Mouse (Mus musculus) CD8-positive naive resting alpha-beta T cell, adult 57 days (primary cell): ENCODE measurements around the gene Snph. TPM values are rescaled to one million over a fixed set of nuclear protein-coding genes. Genes with fewer than 3 reads are reported as not detected.

ENCODE experiments used
- total RNA-seq: library from RNA; stranded (reverse); gene quantifications from one replicate; pipeline ENCODE4 v1.2.4, GENCODE M21; 2023

Snph gene
- 11.2 TPM for total RNA-seq

GRCm38 (mm10) chr2:151632159-151632814, at the start of gene Snph:
Snph (minus strand) TSS chr2:151632593.

GRCm38 (mm10) chr2:151668433-151668832, 36.0 kb upstream of the Snph start, which contains the start of gene Rad21l:
Rad21l (minus strand) TSS chr2:151668533.

DNA sequence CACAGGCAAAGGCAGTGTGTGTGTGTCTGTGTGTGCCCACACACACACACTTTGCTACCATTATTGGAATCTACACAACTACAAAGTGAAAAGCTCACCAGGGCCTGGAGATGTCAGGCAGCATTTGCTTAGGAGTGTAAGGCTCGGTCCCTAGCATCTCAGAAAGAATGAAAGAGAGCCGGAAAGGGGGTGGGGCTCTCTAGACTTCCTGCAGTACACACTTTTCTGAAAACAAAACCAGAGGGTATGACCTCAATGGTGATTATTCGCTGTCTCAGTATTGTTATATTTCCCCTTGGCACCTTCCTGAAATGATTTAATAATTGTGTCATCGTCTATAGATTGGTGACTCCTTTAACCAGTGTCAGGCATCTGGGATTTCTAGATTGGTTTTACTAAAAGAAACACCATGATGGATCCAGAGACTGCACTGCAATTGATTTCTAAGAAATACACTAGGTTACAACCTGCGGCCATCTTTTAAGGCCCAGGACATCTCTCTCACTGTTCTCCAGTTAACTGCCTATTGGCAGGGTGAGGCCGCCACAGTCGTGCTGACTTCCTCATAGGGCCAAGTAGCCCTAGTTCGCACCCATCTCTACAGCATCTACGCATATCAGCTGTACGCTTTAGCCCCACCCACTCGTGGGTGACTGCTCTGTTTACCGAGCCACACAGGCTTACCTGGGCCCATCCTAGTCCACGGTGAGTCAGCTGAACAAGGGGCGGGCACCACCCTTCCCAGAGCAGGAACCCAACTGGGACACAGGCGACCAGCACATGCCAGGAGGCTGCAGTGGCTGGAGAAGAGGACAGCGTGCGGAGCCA, 60.3 kb downstream of the Snph start, which contains the start of gene Sdcbp2:
TSS of gene Sdcbp2 (plus strand) at position 750 of the 828 bp plus-strand sequence.

GRCm38 (mm10) chr2:151542323-151543062, 89.9 kb downstream of the Snph start, which contains the start of gene Fkbp1a:
Fkbp1a (plus strand) TSS chr2:151542483.

Other genes with a start within 250 kb of the Snph start
- gene 4921509C19Rik, start 156.4 kb downstream of the Snph start, total RNA-seq: not detected
- 127 TPM for gene Nsfl1c, start 138.4 kb downstream of the Snph start, total RNA-seq
- gene Fkbp1a, start 90.1 kb downstream of the Snph start, total RNA-seq: 134 TPM
- 4.3 TPM for gene Sdcbp2, start 60.0 kb downstream of the Snph start, total RNA-seq
- gene Rad21l, start 35.9 kb upstream of the Snph start, total RNA-seq: not detected
- gene Tmem74b, start 69.4 kb upstream of the Snph start, total RNA-seq: not detected
- 51.3 TPM for gene Psmf1, start 111.6 kb upstream of the Snph start, total RNA-seq
- not detected for gene Rspo4, start 210.3 kb upstream of the Snph start, total RNA-seq